Mouse (Mus musculus) adipose tissue, adult 10 weeks (tissue): Measurements from ENCODE around the gene Tnfaip3. TPM values are rescaled to one million over a fixed set of nuclear protein-coding genes. Genes with fewer than 3 reads are reported as not detected.

Experiments used
- polyA plus RNA-seq: library from polyadenylated mRNA; stranded (reverse); fragments of 350-450 nt; fragmentation: Illumina TruSeq; extraction: RNeasy Lipid Tissue Mini Kit (QIAGEN cat#74804); gene quantifications from one replicate; pipeline ENCODE4 v1.2.3, GENCODE M21; 2014; ENCODE audit warnings: low read depth, low replicate concordance

Tnfaip3 gene
- polyA plus RNA-seq: 6.1 TPM

DNA sequence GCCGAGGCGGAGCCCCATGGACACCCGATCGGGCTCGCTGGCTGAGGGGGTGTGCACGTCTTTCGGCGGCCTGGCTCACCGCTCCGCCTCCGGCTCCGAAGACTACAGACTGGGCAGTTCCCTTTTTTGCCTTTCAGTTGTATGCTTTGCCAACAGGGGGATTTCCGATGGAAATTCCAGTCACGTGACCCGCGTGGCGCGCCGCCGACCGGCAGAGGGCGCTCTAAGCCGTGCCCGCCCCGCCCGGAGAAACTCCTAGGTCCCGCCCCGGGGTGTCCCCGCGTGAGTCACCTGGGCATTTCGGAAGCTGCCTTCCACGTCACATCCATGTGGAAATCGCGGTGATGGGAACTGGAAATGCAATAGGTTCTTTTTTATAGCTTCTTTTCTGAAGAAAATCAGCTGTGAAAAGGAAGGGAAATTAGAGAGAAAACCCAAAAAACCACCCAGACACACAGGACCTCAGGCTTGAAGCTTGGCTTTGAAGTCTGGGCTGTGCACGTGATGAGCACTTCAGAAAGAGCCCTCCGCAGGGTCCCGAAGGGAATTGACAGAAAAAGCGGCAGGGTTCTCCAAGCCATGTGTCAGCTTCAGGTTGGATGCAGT lies at the start of gene Tnfaip3:
Gene Tnfaip3, minus strand, starts transcription at position 401 of the 606 bp plus-strand sequence.

Other genes starting within 250 kb of the Tnfaip3 start
- not detected for gene Gm4922, start 228.9 kb downstream of the Tnfaip3 start, polyA plus RNA-seq
- 68.6 TPM for gene Perp, start 170.6 kb downstream of the Tnfaip3 start, polyA plus RNA-seq